Mouse (Mus musculus) lung, postnatal 0 days (tissue): Measurements from ENCODE around the gene Stap2.

Experiments used
- CTCF ChIP-seq: IDR thresholded peaks from 2 replicates; pipeline ENCODE4 v1.5.1; 2016; ENCODE audit warnings: antibody characterized with exemption, mild to moderate bottlenecking
- EP300 ChIP-seq: IDR thresholded peaks from 2 replicates; pipeline ENCODE4 v1.6.1; 2016; ENCODE audit warnings: antibody characterized with exemption, mild to moderate bottlenecking, control low read depth

GRCm38 (mm10) chr17:56054938-56055337 lies 49.6 kb upstream of the Stap2 start:
- TF ChIP-seq CTCF: no peak
- no peak for TF ChIP-seq EP300
